Mouse (Mus musculus) layer of hippocampus, postnatal 36 days (tissue): ENCODE measurements around the gene Olfr820. TPM values are rescaled to one million over a fixed set of nuclear protein-coding genes. Genes with fewer than 3 reads are reported as not detected.
"Not testable (repeated sequence)": the region's sequence is repeated elsewhere in the genome, so short reads cannot be mapped to it uniquely, and the experiment has no call there.

Experiments
- DNase-seq, 2 experiments: peaks; one replicate each; pipeline ENCODE4 v3.0.0; 2022
- total RNA-seq, 2 experiments: library from RNA; stranded (reverse); gene quantifications; 2 replicates each; pipeline ENCODE4 v1.2.3; 2021

Olfr820 gene
- total RNA-seq = not detected

GRCm38 (mm10) chr10:130012321-130012720 is at the start of gene Olfr820:
Gene Olfr820 (plus strand): TSS chr10:130012621.
- DNase-seq = no peak

GRCm38 (mm10) chr10:129966232-129966631 is 46.2 kb upstream of the Olfr820 start:
- not testable (repeated sequence) for DNase-seq

GRCm38 (mm10) chr10:129967166-129967565 is 45.3 kb upstream of the Olfr820 start, which contains the start of gene Olfr819:
Gene Olfr819 (minus strand): TSS chr10:129967266.
- DNase-seq = not testable (repeated sequence)

DNA sequence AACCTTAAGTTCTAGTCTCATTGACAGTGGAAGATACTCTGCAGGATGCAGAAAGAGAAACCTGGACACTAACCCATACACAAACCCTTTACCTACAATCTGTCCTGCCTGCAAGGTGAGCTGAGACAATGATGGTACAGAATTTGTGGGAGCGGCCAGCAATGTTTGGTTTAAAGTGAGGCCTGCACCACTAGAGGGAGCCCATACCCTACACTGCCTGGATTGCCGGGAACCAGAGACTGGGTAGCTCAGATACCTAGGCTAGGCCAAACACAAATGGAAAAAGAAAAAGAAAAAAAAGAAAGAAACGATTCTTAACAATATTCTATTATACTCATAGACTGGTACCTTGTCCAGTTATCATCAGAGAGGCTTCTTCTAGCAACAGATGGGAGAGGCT is 39.4 kb upstream of the Olfr820 start:
- DNase-seq = not testable (repeated sequence)

DNA sequence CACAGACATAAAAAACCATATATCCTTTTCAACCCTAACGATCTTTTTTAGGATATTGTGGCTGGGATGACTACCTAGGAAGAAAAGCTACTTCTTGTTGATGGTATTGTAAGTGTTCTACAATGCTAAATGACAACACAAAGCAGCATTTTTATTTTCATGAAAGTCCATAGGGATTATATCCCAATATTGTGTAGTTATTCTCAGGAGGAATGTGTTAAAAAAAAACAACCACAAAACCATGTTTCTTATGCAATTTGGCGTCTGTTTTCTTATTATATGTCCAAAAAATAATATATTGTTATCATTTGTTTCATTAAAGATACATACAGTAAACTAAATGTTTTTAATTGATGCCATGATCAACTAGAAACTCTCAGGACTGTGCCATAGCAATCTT is 36.4 kb upstream of the Olfr820 start, which contains the start of gene Olfr247:
TSS of gene Olfr247 (minus strand) at position 101 of the 400 bp plus-strand sequence.
- DNase-seq = not testable (repeated sequence)

DNA sequence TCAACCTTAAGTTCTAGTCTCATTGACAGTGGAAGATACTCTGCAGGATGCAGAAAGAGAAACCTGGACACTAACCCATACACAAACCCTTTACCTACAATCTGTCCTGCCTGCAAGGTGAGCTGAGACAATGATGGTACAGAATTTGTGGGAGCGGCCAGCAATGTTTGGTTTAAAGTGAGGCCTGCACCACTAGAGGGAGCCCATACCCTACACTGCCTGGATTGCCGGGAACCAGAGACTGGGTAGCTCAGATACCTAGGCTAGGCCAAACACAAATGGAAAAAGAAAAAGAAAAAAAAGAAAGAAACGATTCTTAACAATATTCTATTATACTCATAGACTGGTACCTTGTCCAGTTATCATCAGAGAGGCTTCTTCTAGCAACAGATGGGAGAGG is 30.6 kb upstream of the Olfr820 start:
- not testable (repeated sequence) for DNase-seq

GRCm38 (mm10) chr10:129984962-129985361 is 27.5 kb upstream of the Olfr820 start, which contains the start of gene Gm10310:
Gene Gm10310 (minus strand): TSS chr10:129985062.
- DNase-seq = not testable (repeated sequence)

- DNase-seq = not testable (repeated sequence)
These were observed 8.3 kb upstream of the Olfr820 start for GRCm38 (mm10) chr10:130004104-130004503.

- not testable (repeated sequence) for DNase-seq
These were observed 7.1 kb upstream of the Olfr820 start for GRCm38 (mm10) chr10:130005366-130005765.

- no peak for DNase-seq
These were observed 17.6 kb downstream of the Olfr820 start, which contains the start of gene Olfr821 for GRCm38 (mm10) chr10:130030048-130030447. Gene Olfr821 (plus strand): TSS chr10:130030348.

DNA sequence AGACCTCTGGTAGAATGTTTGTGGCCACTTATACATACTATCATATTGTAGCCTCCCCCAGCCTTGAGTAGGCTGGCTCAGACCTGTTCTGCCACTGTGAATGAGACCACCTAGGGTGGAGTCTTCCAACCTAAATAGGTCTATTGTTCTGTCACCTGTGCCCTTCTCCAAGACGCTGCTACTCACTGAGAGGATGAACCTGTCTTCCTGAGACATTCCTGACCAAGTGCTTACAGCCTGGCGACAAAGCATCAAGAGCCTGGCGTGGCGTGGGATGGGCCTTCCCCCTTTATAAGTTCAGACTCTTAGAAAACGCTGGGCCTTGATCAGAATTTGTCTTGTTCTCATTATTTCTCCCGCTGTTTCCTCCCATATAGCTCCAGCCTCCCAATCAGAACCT is 24.7 kb downstream of the Olfr820 start:
- no peak for DNase-seq

Other genes starting within 250 kb of the Olfr820 start
- not detected for gene Olfr808, start 247.1 kb upstream of the Olfr820 start, total RNA-seq
- gene Olfr809, start 238.0 kb upstream of the Olfr820 start, total RNA-seq = not detected
- not detected for gene Olfr810, start 217.7 kb upstream of the Olfr820 start, total RNA-seq
- not detected for gene Olfr811, start 208.2 kb upstream of the Olfr820 start, total RNA-seq
- gene Olfr812, start 166.5 kb upstream of the Olfr820 start, total RNA-seq = not detected
- gene Olfr813, start 157.3 kb upstream of the Olfr820 start, total RNA-seq = not detected
- gene Olfr814, start 132.8 kb upstream of the Olfr820 start, total RNA-seq = not detected
- gene Olfr815, start 106.8 kb upstream of the Olfr820 start, total RNA-seq = not detected
- gene Olfr816, start 97.0 kb upstream of the Olfr820 start, total RNA-seq = not detected
- gene Olfr818, start 63.5 kb upstream of the Olfr820 start, total RNA-seq = not detected
- not detected for gene Olfr819, start 45.4 kb upstream of the Olfr820 start, total RNA-seq
- not detected for gene Olfr247, start 36.5 kb upstream of the Olfr820 start, total RNA-seq
- gene Gm10310, start 27.6 kb upstream of the Olfr820 start, total RNA-seq = not detected
- gene Olfr821, start 17.7 kb downstream of the Olfr820 start, total RNA-seq = not detected
- gene Olfr822, start 58.6 kb downstream of the Olfr820 start, total RNA-seq = not detected
- not detected for gene Olfr823, start 102.8 kb downstream of the Olfr820 start, total RNA-seq
- not detected for gene Olfr824, start 117.4 kb downstream of the Olfr820 start, total RNA-seq
- not detected for gene Olfr825, start 154.1 kb downstream of the Olfr820 start, total RNA-seq
- gene Olfr826, start 171.6 kb downstream of the Olfr820 start, total RNA-seq = not detected
- gene Olfr827, start 201.8 kb downstream of the Olfr820 start, total RNA-seq = not detected